Mouse (Mus musculus) hindbrain, embryonic 11.5 days (tissue): ENCODE results near the gene Gm45140. TPM values are rescaled to one million over a fixed set of nuclear protein-coding genes. Genes with fewer than 3 reads are reported as not detected.

Experiments
- ATAC-seq: fragments of 200-750 bp; cut with Nextera tagmentation; 2 replicates; pipeline ENCODE4 v1.8.0; 2017; ENCODE audit warnings: mild to moderate bottlenecking, moderate TSS enrichment, moderate library complexity; ENCODE audit not compliant: low FRiP score
- DNase-seq: peaks from one replicate; pipeline ENCODE4 v3.0.0-alpha.2; 2015; ENCODE audit warnings: low spot score
- H3K27ac ChIP-seq: fragments of 300-500 bp; sonication (generic); 2 replicates; pipeline ENCODE4 v1.5.1; 2014; ENCODE audit warnings: mild to moderate bottlenecking, low read depth, low read length
- H3K27me3 ChIP-seq: fragments of 300-500 bp; sonication (generic); 2 replicates; pipeline ENCODE4 v1.6.1; 2014; ENCODE audit warnings: mild to moderate bottlenecking, low read length, moderate library complexity, mixed read lengths; ENCODE audit not compliant: control insufficient read depth, insufficient read depth
- H3K36me3 ChIP-seq: fragments of 300-500 bp; sonication (generic); 2 replicates; pipeline ENCODE4 v1.6.1; 2014; ENCODE audit warnings: mild to moderate bottlenecking, low read length, moderate library complexity, mixed read lengths; ENCODE audit not compliant: control insufficient read depth, insufficient read depth
- H3K4me1 ChIP-seq: fragments of 300-500 bp; sonication (generic); replicated peaks from 2 replicates; pipeline ENCODE4 v1.6.1; 2014; ENCODE audit warnings: low read length, mixed read lengths; ENCODE audit not compliant: control insufficient read depth, insufficient read depth
- H3K4me2 ChIP-seq: fragments of 300-500 bp; sonication (generic); replicated peaks from 2 replicates; pipeline ENCODE4 v1.6.1; 2014; ENCODE audit warnings: mild to moderate bottlenecking, low read depth, low read length
- H3K4me3 ChIP-seq: fragments of 300-500 bp; sonication (generic); 2 replicates; pipeline ENCODE4 v1.5.1; 2014; ENCODE audit warnings: low read depth, low read length
- H3K9ac ChIP-seq: fragments of 300-500 bp; sonication (generic); 2 replicates; pipeline ENCODE4 v1.6.1; 2014; ENCODE audit warnings: low read depth, low read length
- H3K9me3 ChIP-seq: fragments of 300-500 bp; sonication (generic); 2 replicates; pipeline ENCODE4 v1.6.1; 2016; ENCODE audit warnings: low read length; ENCODE audit not compliant: control insufficient read depth
- WGBS: fragments of 180-500 bp; shearing (Covaris S2); extraction: QIAGEN DNeasy Blood & Tissue Kit; methylation state at CpG from one replicate; pipeline ENCODE4 v1.1.7; 2014; 5-methylcytosine and 5-hydroxymethylcytosine counted together
- polyA plus RNA-seq: library from polyadenylated mRNA; unstranded; fragments of >200 nt; fragmentation: Nextera tagmentation; extraction: Ambion mirVana; gene quantifications from 2 replicates; pipeline ENCODE4 v1.2.1, GENCODE M21; 2014

Gene Gm45140
- polyA plus RNA-seq, 1 experiment from 2014 or later = 3.2 TPM

DNA sequence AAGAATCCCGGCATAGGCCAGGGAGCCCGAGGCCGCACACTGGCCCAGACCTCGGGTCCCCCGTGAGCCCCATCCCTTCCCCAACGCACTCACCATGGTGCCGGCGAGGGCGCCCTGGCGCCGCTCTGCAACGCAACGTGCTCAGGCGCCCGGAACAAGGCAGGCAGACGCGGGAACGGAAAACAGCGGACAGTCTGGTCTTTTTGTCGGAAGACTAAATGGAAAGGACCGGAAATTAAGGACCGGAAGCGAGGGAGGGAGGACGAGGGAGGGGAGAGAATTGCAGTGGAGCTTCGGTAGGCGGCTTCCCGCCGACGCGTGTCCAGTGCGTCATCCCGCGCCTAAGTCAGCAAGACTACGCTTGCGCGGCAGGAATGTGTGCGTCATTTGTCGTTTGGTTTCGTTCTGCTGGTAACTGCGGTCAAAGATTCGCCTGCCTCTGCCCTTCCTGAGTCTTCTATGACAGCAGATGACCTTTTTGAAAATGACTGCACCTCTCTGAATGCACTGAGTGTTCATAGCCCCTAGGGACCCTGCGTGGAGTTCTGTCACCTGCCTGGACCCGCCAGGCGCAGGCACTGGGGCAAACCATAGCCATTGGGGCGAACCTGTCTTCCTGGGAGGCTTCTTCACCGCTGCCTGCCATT lies 3.1 kb upstream of the Gm45140 start, which contains the start of gene Isy1:
TSS of gene Isy1 (minus strand) at position 248 of the 647 bp plus-strand sequence.
- peak; percentile 97 for ATAC-seq
- H3K4me2 ChIP-seq = peak within 1 kb of the TSS; percentile 87
- peak within 1 kb of the TSS; percentile 70 for H3K4me3 ChIP-seq
- H3K9me3 ChIP-seq = no peaks in the 10 kb centered on the region
- peak; percentile 96 for DNase-seq
- no peaks in the 10 kb centered on the region for H3K27me3 ChIP-seq
- H3K36me3 ChIP-seq = peaks cover 6% of the 10 kb centered on the region; the same call in 1 of the 2 replicates
- H3K9ac ChIP-seq = peak within 1 kb of the TSS; percentile 91
- H3K27ac ChIP-seq = peak within 1 kb of the TSS; percentile 82
- WGBS = under 1% methylated on average over 46 of the region's 46 CpGs
- no peaks in the 10 kb centered on the region for H3K4me1 ChIP-seq

DNA sequence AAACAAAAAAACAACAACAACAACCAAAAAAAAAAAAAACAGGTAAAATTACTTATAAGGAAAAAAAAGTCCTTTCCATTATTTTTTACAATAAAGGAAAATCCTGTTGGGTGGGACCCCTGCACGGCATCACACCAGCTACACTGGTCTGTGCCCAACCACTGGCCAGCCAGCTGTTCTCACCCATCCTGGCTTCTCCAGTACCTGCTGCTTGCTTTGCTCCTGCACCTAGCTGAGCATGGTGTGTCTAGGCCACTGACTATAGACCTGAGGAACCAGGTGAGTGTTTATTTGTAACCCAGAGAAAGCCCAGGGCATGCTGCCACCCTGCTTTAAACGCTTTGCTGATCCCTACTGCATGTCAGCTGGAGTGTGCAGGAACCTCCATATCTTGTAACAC lies 15.2 kb downstream of the Gm45140 start:
- Histone ChIP-seq H3K27ac (no peak overlapping the region), H3K4me3 (no peak overlapping the region), H3K9me3 (no peaks in the 10 kb centered on the region), H3K4me2 (no peak overlapping the region), H3K36me3 (peaks cover 33% of the 10 kb centered on the region), H3K9ac (no peak overlapping the region), H3K27me3 (no peaks in the 10 kb centered on the region), H3K4me1 (no peaks in the 10 kb centered on the region)
- 96% methylated on average over 2 of the region's 2 CpGs for WGBS
- no peak for DNase-seq
- ATAC-seq = no peak

DNA sequence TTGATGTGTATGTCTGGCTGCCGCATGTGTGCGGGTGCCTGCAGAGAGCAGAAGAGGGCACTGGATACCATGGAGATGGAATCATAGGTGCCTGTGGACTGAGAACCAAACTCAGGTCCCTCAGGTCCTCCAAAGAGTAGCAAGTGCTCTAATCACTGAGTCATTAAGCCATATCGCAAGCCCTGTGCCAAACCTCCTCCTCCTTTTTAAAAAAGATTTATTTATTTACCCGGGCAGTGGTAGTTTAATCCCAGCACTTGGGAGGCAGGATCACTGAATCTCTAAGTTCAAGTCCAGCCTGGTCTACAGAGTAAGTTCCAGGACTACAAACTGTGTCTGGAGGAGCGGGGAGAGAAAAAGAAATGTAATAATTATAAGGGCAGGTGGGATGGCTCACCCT lies 21.1 kb downstream of the Gm45140 start:
- peaks cover 7% of the 10 kb centered on the region; the same call in 1 of the 2 replicates for H3K36me3 ChIP-seq
- H3K4me1 ChIP-seq = no peaks in the 10 kb centered on the region; the same call in 1 of the 2 replicates
- H3K27ac ChIP-seq = no peak overlapping the region
- DNase-seq = no peak
- ATAC-seq = no peak
- WGBS = 95% methylated on average over 5 of the region's 5 CpGs
- H3K9me3 ChIP-seq = no peaks in the 10 kb centered on the region
- no peak overlapping the region for H3K4me3 ChIP-seq
- 0 out of 2 replicates have a peak, but pooled peaks cover 2% of the 10 kb centered on the region for H3K27me3 ChIP-seq
- H3K4me2 ChIP-seq = no peak overlapping the region
- no peak overlapping the region for H3K9ac ChIP-seq

DNA sequence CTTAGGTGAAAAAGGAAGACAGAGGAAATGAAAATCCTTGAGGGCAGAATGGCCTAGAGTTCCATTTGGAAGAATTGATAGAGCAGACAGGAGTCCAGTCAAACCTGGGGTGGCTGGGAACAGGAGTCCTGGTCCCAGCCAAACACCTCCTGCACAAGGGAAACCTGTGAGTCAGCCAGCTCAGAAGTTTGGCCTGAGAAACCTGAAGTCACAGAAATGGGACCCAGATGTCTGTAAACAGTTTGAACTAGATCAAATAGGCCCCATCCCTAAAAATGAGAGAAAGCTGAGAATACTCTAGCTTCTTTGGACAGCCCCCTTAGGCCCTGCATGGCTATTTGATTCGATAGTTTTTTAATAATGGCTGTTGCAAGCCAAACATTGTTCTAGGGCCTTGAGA lies 22.9 kb downstream of the Gm45140 start:
- Histone ChIP-seq H3K9me3 (no peaks in the 10 kb centered on the region), H3K27ac (no peak overlapping the region), H3K4me2 (no peak overlapping the region), H3K9ac (no peak overlapping the region), H3K36me3 (no peaks in the 10 kb centered on the region; the same call in 1 of the 2 replicates), H3K27me3 (0 out of 2 replicates have a peak, but pooled peaks cover 2% of the 10 kb centered on the region), H3K4me1 (no peaks in the 10 kb centered on the region; the same call in 1 of the 2 replicates), H3K4me3 (no peak overlapping the region)
- ATAC-seq (no peak), DNase-seq (no peak)
- 89% methylated on average over 1 of the region's 1 CpGs for WGBS

DNA sequence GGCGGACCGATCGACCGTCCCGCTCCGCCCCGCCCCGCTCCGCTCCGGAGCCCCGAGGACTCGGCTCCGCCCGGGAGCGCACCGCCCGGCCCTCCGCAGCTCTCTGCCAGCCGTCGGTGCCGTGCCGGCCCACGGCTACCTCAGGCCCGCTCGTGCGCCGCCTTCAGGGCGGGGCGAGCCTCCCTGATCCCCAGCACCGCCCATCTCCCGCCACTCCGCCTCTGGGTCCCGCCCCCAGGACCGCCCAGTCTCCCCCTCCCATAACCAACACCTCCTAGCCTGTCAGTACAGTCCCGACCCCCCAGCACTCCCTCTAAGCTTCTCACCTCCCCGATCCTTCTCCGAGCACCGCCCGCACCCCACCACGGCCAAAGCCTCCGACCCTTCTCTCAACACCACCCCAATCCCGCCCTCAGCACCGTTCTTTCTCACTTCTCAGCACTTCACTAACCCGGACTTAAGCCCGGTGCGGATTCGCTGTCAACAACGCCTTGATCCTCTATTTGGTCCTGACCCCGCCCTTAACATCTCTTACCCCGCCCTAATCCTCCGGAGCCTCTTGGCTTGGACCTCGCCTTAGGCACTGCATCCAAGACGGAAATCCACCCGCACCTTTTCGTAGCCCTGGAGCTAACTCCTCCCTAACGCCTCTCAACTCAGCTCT lies 23.8 kb downstream of the Gm45140 start, which contains the start of gene Rab43:
TSS of gene Rab43 (minus strand) at position 490 of the 664 bp plus-strand sequence.
- under 1% methylated on average over 50 of the region's 56 CpGs for WGBS
- Histone ChIP-seq H3K4me3 (peak within 1 kb of the TSS; percentile 71), H3K4me2 (peak within 1 kb of the TSS; percentile 90), H3K27me3 (0 out of 2 replicates have a peak, but pooled peaks cover 2% of the 10 kb centered on the region), H3K9ac (peak within 1 kb of the TSS; percentile 76), H3K27ac (no peak within 1 kb of the TSS), H3K4me1 (no peaks in the 10 kb centered on the region; the same call in 1 of the 2 replicates), H3K9me3 (no peaks in the 10 kb centered on the region), H3K36me3 (no peaks in the 10 kb centered on the region)
- ATAC-seq (peak; percentile 97), DNase-seq (peak; percentile 91)

DNA sequence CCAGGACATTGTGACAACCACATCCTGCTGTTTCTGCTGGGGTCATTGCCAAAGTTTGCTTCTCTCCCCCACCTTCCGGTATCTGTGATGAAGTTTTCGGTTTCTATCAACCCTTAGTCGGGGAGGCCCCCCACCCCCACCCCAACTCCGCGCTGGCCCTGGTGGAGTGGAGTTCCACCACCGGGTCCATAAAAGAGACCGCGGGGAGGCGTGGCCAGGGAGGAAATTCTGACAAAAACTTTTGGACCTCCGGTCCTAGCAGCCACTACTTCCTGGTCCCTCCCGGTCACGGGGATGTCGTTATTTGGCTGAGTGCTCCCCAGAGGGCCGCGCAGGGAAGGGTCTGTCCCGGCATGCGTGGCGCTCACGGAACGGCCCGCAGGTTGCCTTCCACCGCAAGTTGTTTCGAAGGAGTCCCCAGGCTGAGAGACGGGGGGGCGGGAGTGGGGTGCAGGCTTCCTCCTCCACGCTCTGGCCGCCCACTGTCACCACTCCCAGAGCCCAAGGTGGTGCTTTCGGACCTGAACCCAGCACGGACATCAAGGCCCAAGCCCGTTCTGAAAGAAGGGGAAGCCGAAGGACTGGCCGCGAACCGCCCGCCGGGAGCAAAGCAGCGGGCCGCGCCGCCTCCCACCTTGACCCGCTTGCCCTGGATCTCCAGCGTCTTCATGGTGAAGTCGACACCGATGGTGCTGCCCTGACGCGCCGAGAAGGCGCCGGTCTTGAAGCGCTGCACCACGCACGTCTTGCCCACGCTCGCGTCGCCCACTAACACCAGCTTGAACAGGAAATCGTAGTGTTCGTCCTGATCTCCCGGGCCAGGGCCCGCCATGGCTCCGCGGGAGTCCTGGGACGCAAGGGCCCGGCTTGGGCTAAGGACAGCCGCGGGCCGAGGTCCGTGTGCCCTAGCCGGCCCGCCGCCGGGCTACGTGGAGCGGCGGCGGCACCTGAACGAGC lies 24.6 kb downstream of the Gm45140 start:
- no peaks in the 10 kb centered on the region for H3K36me3 ChIP-seq
- peak; percentile 18 for ATAC-seq
- peak overlapping the region; percentile 76 for H3K9ac ChIP-seq
- no peak overlapping the region for H3K27ac ChIP-seq
- H3K4me2 ChIP-seq = peak overlapping the region; percentile 90
- H3K4me3 ChIP-seq = peak overlapping the region; percentile 71
- H3K9me3 ChIP-seq = no peaks in the 10 kb centered on the region
- DNase-seq = no peak
- no peaks in the 10 kb centered on the region; the same call in 1 of the 2 replicates for H3K4me1 ChIP-seq
- H3K27me3 ChIP-seq = 0 out of 2 replicates have a peak, but pooled peaks cover 2% of the 10 kb centered on the region
- under 1% methylated on average over 77 of the region's 77 CpGs for WGBS

DNA sequence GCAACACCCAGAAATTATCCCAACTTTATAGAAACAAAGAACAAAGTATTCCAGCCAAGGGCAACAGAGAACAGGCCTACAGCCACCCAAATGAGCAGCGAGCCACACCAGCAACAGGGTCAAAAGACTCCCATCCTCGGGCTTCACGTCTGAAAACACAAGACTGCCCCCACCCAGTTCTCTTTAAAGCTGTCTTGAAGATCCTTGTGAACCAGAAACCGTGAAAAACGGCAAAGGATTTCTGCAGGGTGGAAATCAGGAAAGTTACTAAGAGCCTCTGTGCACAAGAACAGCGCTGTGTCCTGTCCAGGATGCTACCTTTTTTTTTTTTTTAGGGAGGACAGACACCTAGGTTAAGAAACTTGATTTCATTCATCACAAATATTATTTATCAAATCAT lies 25.3 kb downstream of the Gm45140 start:
- Histone ChIP-seq H3K27ac (no peak overlapping the region), H3K36me3 (no peaks in the 10 kb centered on the region), H3K4me3 (peak overlapping the region; percentile 71), H3K9me3 (no peaks in the 10 kb centered on the region), H3K9ac (no peak overlapping the region), H3K27me3 (0 out of 2 replicates have a peak, but pooled peaks cover 2% of the 10 kb centered on the region), H3K4me1 (no peaks in the 10 kb centered on the region; the same call in 1 of the 2 replicates), H3K4me2 (peak overlapping the region; percentile 90)
- ATAC-seq (no peak), DNase-seq (no peak)
- 44% methylated on average over 6 of the region's 6 CpGs for WGBS

DNA sequence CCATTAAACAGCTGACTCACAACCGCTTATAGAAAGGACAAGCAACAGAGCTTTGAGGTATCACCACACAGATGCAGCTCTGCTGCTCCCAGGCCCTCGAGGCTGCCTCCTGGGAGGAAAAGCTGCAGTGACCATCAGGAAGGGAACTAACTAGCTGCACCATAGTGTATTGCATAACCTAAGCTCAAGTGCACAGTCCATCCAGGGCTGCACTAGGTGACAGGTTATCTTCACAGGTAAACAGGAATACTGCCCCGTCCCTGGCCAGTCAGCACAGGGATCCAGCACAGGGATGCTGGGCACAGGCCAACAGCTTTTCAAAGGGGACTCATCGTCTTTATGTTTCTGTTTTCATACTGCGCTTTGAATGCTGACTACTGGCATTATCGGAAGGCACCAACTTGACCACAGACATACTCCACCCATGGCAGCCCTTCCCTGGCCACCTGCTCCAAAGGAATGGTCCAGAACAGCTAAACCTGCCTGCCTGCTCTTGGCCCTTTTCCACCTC lies 25.9 kb downstream of the Gm45140 start:
- H3K27me3 ChIP-seq = 0 out of 2 replicates have a peak, but pooled peaks cover 2% of the 10 kb centered on the region
- H3K36me3 ChIP-seq = no peaks in the 10 kb centered on the region
- 89% methylated on average over 6 of the region's 6 CpGs for WGBS
- no peak overlapping the region for H3K9ac ChIP-seq
- DNase-seq (no peak), ATAC-seq (no peak)
- H3K9me3 ChIP-seq = no peaks in the 10 kb centered on the region
- H3K27ac ChIP-seq = no peak overlapping the region
- no peak overlapping the region for H3K4me3 ChIP-seq
- no peaks in the 10 kb centered on the region; the same call in 1 of the 2 replicates for H3K4me1 ChIP-seq
- no peak overlapping the region for H3K4me2 ChIP-seq
